Mouse (Mus musculus) cerebellum, postnatal 10 days (tissue): ENCODE data around the gene Sh2d4b.

Experiments used
- DNase-seq, 2 experiments: peaks; one replicate each; pipeline ENCODE4 v3.0.0; 2021; ENCODE audit warnings: mixed read lengths in 2 of 2

Gene Sh2d4b

DNA sequence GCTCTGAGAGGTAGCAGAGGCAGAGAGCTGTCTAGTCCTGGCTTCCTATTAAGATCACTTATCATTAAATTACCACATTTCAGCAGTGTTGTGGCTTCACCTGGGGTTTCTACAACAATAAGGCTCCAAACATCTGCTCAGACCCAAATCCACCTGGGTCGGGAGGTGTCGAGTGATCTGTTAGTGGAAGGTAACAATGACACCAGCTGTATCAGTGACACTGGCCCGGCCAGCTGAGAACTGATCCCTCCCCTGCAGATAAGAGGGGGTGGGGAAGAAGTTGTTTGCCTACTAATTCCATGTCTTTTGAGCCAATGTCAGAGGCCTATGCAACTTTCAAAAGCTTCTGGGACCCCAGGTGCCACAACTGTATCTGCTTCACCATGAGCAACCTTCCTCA is at the start of gene Sh2d4b:
Gene Sh2d4b, minus strand, starts transcription at position 71 of the 400 bp plus-strand sequence.
- no peak for DNase-seq

DNA sequence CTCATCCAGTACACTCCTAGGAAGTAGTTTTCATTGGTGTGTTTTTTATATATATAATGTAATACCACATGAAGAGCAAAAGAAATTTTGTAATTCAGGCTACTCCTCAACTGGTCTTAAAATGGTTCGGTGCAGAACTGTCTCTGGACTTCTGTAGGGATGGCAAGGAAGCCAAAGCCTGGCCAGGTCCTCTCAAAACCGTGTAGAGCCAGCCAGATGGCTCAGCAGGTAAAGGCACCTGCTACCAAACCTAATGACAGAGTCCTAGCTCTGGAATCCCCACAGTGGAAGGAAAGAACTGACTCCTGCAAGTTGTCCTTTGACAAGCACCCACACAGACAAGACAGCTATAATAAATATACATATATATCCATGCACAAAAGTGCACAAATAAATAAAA is 49.4 kb upstream of the Sh2d4b start:
- no peak for DNase-seq

DNA sequence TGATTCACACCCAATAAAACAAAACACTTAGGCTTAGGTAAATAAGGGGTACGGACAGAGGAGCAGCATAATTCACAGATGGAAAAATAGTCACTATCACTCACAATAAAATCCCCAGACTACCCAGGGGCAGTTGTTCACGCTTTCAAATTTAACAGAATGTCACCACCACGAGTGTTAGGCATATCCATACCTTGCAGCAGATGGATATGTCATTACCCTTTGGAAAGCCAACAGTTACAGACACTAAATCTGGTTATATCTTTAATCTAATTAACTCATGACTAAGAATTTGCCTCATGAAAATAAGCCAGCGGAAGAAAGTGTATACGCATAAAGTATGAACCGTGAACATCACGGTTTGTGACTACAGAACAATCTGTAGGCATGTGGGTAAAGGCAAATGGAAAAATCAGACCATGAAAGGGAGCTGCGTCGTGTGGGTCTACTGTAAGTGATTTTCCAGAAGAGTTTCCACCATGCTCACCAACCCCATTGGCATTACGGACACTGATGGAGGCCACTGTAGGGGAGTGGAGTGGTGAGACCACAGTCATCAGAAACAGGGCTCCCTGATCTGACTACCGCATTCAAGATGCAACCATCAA is 45.4 kb upstream of the Sh2d4b start:
- no peak for DNase-seq

DNA sequence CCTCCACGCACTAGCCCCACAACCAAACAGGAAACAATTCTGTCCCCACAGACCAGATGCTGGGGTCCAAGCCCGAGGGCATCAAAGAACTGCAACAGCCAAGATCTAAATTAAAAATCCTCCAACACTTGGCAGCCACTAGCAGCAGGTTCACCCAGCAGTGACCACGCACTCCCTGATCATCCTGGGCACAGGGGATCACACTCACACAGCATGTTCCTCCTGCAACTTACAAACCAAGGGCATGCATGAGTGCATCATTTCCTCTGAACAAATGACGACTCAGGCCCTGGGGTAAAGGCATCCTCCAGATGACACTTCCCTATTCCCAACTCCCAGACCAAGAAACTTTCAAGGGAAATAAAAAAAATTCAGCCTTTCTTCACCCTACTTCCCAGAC is 44.0 kb upstream of the Sh2d4b start:
- DNase-seq, result no peak

DNA sequence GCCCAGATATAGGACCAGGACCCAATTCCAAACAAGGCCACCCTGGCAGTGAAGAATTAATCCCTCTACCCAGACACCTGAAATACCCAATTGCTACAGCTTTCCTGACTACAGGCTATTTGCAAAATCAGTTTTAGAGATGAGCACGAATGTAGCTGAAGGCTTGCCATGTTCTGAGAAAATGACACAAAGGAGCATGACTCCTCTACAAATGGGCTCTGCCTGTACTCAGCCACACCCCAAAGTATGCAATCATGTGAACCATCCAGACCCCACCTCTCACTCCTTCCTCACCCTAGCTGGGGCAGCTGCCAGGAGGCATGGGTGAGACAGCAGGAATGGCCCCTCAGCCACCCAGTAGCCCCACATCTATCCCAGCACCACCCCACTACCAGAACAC is 42.4 kb upstream of the Sh2d4b start:
- no peak for DNase-seq

DNA sequence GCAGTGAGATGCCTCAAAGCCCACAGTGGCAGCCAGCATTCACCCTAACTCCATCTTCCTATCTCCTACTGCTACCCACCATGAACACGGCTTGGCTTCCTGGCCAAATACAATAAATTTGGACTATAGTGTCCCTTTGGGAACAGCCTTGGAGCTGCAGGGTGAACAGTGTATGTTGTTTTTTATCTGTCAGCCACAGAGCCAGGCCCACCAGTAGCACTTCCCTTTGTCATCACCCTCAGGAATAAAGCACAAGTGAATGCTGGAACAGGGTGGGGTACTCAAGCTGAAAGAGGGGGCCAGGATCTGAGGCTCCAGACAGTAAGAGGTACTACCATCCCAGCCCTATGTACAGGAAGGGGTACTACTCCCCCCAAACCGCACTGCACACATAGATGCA is 42.0 kb upstream of the Sh2d4b start:
- DNase-seq, result no peak

DNA sequence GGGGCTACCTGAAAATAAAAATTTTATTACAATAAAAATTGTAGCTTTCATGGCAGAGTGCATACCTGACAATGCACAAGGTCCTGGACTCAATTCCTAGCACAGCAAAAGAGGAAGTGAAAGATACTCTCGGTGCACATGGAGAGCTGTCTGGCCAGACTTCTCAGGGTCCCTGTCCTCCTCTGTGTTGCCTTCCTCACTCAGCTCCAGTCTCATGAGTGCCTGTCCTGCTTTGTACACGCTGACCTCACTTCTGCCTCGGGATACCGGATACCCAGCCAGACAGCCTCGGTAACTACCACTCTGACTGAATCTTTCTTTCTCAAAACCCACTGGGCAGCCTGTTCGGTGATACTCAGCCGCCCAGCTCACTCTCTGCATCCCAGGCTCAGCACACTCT is 40.3 kb upstream of the Sh2d4b start:
- no peak for DNase-seq

DNA sequence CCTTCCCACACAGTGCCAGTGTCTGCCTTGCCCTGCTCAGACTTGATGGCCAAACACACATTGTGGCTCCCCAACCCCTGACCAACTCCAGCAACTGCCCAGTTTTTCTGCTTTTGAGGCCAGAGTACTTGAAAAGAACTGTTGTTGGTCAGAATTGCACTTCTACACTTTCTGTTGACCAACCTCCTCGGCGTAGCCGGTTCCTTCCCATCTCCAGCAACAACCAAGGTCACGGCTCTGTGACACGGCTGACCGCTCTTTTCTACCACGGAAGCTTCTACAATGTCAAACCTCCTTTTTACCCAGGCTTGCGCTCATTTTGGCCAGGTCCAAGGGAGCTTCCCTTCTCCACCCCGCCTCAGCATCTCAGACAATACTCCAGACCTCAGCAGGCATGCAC is 39.2 kb upstream of the Sh2d4b start:
- DNase-seq, result no peak

DNA sequence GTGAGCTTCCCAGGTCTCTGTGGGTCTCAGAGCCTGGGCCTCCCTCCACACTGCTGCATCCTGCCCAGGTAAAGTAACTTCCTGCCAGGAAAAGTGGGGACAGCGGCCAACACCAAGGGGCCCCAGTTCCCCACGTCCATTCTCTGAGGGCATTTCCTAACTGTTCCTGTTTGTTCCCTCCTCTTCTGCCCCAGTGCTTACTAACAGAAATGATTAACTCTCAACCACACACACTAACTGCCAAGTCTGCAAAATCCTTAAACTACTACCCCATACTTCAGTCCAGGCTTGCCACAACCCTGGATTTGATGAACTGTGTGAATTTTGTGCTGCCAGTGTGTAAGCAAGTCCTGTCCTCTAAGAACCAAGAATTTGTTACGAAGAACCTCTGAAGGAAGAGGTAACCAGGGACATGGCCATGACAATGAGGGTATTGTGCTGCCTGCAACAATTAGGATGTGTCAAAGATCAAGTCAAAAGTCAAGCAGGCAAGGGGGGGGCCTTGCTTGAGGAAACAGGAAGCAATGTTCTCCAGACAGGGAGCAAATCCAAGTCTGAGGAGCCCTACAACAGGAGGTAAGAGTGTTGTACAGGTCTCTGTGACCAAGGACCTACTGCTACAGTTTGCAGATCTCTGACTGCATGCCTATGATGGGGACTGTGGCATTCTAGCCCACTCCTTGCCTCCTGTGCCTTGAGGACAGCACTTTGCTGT is 38.2 kb upstream of the Sh2d4b start:
- DNase-seq, result no peak

DNA sequence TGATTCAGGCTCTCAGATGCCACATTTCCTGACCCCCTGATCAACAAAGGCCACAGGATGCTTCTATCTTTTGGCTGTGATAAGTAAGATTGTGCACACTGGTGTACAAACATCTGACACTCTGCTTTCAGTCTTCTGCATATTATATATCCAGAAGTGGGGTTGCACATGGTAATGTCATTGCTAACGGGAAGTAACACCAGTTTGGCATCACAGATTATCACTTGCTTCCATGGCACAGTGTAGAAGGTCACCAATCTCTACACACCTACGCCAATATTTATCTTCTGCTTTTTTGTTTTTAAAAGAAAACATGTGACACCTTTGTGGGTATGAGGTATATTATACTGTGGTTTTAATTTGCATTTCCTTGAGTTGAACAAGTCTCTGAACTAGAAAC is 36.9 kb upstream of the Sh2d4b start:
- no peak for DNase-seq

DNA sequence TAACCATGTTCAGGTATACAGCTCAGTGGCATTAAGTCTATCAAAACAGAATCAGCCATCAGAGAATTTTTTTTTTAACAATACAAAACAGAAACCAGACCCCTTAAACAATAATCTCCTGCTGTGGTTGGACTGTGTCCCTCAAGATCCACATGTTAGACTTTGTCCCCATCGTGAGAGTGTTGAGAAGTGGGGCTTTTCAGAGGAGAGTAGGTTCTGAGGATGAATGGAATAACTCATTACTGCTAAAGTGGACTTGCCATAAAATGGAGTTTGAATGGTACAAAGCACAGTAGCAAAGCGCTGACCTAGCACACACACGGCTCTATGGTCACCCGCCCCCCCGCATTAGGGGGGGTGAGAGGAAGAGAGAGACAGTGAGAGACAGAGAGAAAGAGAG is 35.8 kb upstream of the Sh2d4b start:
- no peak for DNase-seq

DNA sequence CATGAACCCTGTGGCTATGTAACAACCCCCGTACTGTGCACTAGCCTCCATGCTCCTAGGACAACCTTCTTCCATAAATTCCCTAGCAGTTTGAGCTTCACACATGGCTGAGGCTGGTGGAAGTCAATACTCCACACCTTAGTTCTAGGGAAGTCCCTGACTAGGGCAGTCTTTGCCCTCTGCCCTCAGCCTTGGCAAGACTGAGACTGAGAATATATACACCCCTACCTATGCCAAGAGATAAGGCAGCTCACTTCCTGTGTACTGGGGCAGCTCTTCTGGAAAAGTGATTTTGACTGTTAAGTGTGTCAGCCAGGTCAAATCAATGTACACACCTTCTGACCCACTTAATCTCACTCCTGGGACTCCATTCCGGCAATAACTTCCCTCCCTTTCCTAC is 34.0 kb upstream of the Sh2d4b start:
- DNase-seq, result no peak

DNA sequence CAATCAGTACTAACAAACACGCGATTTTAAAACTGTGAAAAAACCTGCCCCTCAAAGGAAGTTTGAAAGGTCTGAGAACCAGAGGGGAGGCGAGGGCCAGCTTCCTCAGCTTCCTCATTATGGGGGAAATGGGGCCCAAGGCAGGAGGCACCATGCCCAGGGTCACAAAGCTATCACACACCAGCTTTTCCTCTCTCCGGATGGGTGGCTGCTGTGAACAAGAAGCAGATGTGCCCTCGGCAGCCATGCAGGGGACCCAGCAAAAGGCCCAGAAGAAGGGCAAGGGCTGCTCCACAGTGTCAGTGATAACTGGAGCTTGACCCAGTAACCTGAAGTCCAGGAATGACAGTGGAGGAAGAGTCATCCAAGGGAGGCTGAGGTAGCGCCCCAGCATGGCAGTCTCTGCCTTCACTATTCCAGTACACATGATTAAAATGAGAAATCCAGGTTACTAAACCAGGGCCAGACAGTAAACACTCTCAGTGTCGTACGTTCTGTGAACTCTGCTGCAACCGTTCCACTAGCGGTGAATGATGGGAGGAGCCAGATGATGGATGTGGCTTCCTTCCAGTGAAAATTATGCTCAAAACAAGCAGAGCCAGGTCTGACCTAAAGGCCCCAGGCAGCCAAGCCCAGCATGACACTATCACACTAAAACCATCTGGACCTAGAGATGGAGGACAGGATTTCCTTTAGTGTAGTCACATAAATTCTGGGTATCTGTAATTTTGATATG is 31.5 kb upstream of the Sh2d4b start:
- DNase-seq, result peak; percentile 63 to 65

DNA sequence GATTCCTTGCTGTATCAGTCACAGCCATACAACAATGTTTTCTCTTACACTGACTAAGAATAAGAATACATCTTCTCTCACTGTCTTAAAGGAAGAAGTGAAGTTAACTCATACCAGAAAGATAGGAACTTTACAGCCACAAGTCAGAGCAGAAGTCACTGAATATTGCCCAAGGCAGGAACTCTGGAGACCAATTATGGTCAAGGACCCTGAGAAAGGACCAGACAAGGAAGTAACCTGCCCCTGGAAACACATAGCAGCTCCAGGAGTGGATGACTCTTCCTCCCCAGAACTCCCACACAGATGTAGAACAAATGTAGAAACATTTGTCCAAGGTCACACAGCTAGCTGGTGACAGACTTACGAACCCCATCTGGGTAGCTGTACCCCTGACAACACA is 28.2 kb upstream of the Sh2d4b start:
- DNase-seq, result no peak

DNA sequence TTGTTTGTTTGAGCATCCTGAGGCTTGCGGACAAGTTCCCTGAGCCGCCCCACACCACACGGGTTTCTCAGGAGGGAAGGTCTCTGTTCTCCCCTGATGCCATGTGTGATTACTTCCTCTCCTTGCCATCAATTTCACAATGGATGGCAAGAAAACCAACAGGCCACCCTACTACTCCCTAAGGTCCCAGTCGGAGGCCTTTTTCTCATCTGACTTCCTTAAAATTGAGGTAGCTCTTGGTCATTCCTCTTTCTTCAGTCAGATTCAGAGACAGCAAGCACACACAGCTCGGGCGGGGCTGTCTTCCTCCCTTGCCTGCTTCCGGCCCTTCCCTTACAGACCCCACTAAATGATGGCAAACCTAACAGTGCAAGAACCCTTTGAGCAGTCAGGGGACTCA is 26.5 kb upstream of the Sh2d4b start:
- no peak for DNase-seq

DNA sequence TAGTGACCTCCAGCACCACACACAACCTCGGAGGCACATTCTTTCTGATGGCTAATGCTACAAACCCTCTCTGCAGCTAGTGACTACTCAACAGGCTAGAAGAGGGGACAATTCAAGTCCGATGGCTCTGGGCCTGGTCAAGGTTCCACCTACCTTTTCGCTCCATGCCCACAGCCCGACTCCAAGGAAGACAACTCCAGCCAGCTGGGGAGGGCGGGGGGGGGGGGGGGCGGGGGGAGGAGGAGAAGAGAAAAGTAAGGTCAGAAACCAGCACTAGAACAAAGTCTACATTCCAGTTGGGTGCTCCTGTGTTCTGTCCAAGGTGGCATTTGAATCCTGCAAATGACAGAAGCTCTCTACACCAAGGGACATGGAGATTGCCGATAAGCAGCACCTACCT is 25.4 kb upstream of the Sh2d4b start:
- DNase-seq, result no peak

DNA sequence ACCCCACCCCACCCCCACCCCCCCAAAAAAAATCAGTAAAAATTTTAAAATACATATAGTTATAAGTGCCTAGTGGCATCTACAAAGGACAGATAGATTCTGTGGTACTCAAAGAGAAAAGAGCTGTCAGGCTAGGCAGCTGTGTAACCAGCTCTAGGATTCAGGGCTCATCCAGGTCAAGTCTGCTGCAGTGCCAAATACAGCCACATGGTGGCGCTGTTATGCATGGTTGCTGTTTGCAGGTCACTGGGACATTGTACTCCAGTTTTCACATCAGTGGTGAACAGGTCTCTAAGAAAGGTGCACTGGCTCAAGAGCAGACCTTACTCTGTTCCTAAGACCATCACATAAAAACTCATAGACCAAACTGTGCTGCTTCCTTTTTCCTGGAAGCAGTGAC is 24.6 kb upstream of the Sh2d4b start:
- DNase-seq, result peak; percentile 95 to 98

DNA sequence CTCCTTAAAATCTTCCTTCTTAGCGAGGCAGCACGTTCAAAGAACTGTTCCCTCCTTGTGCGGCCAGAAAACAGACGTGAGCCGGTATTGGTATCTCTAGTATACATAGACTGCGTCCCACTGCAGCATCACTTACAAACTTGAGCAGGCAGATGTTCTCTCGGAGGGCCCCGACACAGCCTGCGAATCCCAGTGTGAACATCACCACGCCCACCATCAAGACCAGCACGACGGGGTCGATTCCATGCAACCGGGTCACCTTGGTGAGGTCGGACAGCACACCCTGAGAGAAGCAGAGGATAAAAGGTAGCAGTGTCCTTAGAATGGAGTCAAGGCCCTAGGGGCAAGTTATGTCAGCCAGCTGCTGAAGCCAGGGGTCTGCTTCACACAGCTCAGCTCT is 23.6 kb upstream of the Sh2d4b start:
- no peak for DNase-seq

DNA sequence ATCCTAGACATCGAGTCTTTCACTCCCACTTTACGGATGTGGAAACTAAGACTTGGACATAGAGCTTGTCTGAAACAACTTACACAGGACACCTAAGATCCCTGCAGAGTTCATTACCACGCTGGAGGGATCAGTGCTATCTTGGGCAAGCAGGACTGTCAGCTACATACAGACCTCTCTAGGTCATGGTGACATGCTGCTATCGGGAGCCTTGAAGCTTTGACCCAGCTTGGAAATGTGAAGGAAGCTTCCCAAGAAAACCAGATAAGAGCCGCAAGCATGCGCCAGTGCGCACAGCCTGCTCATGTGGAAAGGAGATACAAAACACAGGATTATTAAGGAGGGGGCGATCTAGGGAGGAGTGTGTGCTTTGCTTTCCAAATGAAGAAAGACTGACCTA is 22.8 kb upstream of the Sh2d4b start:
- no peak for DNase-seq

DNA sequence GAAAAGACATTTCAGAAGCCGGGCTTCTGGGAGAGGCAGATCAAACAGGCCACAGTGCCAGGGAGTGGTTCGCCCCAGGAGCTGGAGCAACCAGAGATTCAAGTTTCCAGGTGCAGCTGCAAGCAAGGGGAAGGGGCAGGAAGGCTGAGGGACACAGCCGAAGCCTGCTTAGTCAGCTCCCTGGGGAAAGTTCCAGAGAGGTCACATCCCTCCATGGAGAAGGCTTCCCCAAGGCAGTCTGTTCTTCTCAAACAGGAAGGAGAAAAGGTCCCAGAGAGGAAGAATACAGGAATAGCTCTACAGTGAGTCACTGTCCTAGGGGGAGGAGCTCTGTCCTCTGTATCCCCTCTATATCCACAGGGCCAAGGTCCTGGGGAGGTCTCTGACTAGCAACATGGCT is 21.6 kb upstream of the Sh2d4b start:
- no peak for DNase-seq

DNA sequence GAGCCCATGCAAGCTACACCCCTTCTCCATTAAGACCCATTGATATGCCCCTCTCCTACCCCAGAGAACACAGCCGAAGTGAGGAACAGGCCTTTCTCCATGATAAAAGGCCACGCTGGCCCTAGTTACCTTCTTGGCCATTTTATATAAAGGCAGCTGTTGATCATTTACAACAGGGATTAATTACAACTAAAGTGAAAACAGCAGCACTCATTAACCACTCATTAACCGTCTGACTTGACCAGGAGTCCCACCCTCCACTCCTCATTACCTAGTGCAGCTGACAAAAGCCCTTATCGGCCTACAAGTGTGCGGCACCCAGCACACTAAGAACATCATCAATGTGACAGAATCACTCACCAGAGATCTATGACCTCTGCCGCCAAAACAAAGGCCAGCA is 20.6 kb upstream of the Sh2d4b start:
- no peak for DNase-seq

DNA sequence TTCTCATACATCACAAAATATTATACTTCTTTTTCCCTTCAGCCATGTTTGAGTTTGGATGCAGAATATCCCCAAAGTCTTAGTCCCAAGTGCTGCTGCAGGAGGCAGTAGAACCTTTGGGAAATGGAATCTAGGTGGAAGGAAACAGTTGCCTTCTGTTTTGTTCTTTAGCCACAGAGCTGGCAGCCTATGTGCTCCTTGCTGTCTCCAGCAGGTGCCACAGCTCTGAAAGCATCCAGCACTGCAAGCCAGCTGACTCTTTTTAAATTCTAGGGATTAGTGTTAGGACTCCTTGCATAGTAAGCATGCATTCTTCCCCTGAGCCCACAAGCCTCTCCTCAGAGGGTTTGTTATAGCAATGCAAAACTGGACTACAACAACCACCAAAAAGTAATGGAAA is 18.5 kb upstream of the Sh2d4b start:
- DNase-seq, result no peak

DNA sequence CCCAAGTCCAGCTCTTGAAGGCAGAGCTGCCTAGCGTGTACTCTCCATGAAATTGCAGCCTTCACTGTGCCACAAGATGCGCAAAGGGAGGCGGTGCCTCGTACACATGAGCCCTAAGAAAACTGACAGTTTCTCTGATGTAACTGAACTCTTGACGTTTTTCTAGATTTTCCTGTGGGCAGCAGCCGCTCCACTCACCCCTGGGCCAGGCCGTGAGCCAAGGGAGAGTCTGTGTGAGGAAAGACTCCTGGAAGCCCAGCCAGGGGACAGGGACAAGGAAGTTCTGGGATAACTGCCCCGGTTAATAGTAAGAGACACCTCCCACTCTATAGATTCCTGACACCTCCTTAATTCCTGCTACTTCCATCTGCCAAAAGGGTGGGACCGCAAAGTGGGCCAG is 15.7 kb upstream of the Sh2d4b start:
- no peak for DNase-seq

DNA sequence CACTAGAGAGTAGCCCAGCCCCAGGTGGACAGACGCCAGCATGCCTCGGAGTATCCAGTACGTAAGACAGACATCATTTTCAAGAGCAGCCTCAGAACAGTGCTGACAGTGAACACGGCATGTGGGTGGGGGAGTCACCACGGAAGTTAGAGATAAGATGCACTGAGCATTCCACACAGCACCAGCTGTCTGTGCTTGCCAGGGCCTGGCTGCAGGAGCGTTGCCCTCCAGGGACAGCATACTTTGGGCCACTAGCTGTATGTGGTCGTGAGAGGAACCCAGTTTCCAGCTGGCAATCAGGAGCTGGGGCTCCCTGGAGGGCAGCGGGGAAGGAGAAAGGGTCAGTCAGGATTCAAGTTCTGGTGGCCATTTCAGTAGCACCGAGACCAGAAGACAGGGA is 13.7 kb upstream of the Sh2d4b start:
- DNase-seq, result no peak
